Mouse (Mus musculus) thymus, adult 2 months (tissue): ENCODE measurements at regions not wholly inside any gene's neighbourhood (a gene's known extent, or its start where the extent isn't known, plus 50 kb on each side); places are given as distances from the start of the nearest gene placed in this dataset.

Experiments
- DNase-seq: peaks from one replicate; pipeline ENCODE4 v3.0.0; 2021
- H3K27ac ChIP-seq: fragments of 200-500 bp; 2 replicates; pipeline ENCODE4 v1.5.1; 2012; ENCODE audit warnings: low read length, control low read depth; ENCODE audit not compliant: control insufficient read depth, insufficient read depth
- H3K27me3 ChIP-seq: fragments of 200-500 bp; 2 replicates; pipeline ENCODE4 v1.6.1; 2012; ENCODE audit warnings: mild to moderate bottlenecking, low read length, moderate library complexity, mixed read lengths; ENCODE audit not compliant: control insufficient read depth, insufficient read depth
- H3K36me3 ChIP-seq: fragments of 200-500 bp; 2 replicates; pipeline ENCODE4 v1.6.1; 2012; ENCODE audit warnings: mild to moderate bottlenecking, low read length, moderate library complexity; ENCODE audit not compliant: control insufficient read depth, insufficient read depth
- H3K4me1 ChIP-seq: fragments of 200-500 bp; replicated peaks from 2 replicates; pipeline ENCODE4 v1.6.1; 2012; ENCODE audit warnings: low read length; ENCODE audit not compliant: control insufficient read depth, insufficient read depth
- H3K4me3 ChIP-seq: fragments of 200-500 bp; 2 replicates; pipeline ENCODE4 v1.5.1; 2012; ENCODE audit warnings: mild to moderate bottlenecking, low read length, control low read depth, moderate library complexity; ENCODE audit not compliant: control insufficient read depth, insufficient read depth
- CTCF ChIP-seq: fragments of 200-500 bp; IDR thresholded peaks from 2 replicates; pipeline ENCODE4 v1.5.1; 2012; ENCODE audit warnings: mild to moderate bottlenecking, control low read depth, low read length, moderate library complexity, borderline replicate concordance; ENCODE audit not compliant: control insufficient read depth, poor library complexity, insufficient read depth; ENCODE audit errors: extremely low read depth
- POLR2A ChIP-seq: fragments of 200-500 bp; IDR thresholded peaks from 2 replicates; pipeline ENCODE4 v1.6.1; 2012; ENCODE audit warnings: mild to moderate bottlenecking, low read length, control low read depth, moderate library complexity; ENCODE audit not compliant: control insufficient read depth, poor library complexity, insufficient read depth; ENCODE audit errors: extremely low read depth
- WGBS: fragments of 180-500 bp; shearing (Covaris S2); methylation state at CpG from one replicate; pipeline ENCODE4 v1.1.7; 2018; 5-methylcytosine and 5-hydroxymethylcytosine counted together

DNA sequence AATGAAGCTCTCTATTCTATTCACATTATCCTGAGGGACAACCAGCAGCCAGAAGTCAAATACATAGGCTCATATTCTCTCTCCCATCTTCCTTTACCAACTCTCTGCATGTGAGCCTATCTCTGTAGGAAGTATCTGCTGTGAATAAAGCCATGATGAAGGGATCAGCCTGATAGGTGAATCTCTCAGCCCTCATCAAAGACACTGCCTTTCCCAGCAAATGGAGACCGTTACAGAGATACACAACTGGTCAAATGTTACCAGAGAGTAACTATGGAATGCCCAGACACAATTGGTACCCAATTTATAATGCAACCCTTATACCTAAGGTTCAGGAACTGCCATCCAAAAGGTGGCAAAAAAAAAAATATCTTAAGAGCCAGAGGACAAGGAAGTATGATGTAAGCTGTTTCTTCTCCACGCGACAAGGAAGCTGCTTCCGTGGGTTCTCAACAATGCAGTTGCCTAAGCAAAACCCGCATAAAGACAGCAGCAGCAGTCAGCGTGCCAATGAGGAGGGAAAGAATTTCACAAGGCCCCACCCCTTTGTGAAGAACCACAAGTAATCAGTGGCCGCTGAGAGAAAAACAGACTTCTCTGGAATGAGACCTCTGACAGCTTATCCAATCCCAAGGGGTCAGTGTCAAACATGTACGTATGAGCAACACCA lies 248.9 kb downstream of the Dhx15 start:
- 42% methylated on average over 8 of the region's 8 CpGs for WGBS
- H3K36me3 ChIP-seq, result no peaks in the 10 kb centered on the region
- H3K4me1 ChIP-seq, result no peaks in the 10 kb centered on the region
- no peaks in the 10 kb centered on the region for H3K27me3 ChIP-seq
- TF ChIP-seq CTCF (no peak), POLR2A (no peak)
- DNase-seq, result no peak
- no peak overlapping the region for H3K27ac ChIP-seq
- H3K4me3 ChIP-seq, result no peak overlapping the region

GRCm38 (mm10) chr5:51938845-51939244 lies 251.5 kb downstream of the Dhx15 start:
- TF ChIP-seq POLR2A (no peak), CTCF (no peak)
- whole genome bisulfite sequencing, result 95% methylated on average over 6 of the region's 6 CpGs
- Histone ChIP-seq H3K4me1 (no peaks in the 10 kb centered on the region), H3K27me3 (no peaks in the 10 kb centered on the region), H3K27ac (no peak overlapping the region), H3K36me3 (no peaks in the 10 kb centered on the region), H3K4me3 (no peak overlapping the region)
- no peak for DNase-seq

DNA sequence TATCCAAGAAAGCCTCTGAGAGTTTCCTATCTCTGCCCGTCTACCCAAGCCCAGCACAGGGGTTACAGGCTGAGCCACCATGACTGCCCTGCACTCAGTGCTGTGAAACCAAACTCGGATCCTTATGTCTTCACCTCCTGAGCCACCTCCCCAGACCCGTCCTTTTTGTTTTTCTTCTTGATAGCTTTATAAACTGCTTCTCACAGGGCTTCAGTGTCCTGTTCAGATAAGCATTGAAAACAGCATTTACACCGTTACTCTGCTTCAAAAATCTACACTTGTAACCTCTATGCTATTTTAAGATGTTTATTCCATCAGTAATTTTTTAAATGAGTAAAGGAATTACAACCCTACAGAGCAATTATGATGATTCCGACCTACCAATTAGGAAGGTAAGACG lies 253.0 kb downstream of the Dhx15 start:
- no peaks in the 10 kb centered on the region for H3K4me1 ChIP-seq
- DNase-seq, result no peak
- WGBS, result 93% methylated on average over 6 of the region's 6 CpGs
- no peak for TF ChIP-seq CTCF
- H3K27ac ChIP-seq, result no peak overlapping the region
- H3K4me3 ChIP-seq, result no peak overlapping the region
- no peaks in the 10 kb centered on the region for H3K27me3 ChIP-seq
- H3K36me3 ChIP-seq, result no peaks in the 10 kb centered on the region

DNA sequence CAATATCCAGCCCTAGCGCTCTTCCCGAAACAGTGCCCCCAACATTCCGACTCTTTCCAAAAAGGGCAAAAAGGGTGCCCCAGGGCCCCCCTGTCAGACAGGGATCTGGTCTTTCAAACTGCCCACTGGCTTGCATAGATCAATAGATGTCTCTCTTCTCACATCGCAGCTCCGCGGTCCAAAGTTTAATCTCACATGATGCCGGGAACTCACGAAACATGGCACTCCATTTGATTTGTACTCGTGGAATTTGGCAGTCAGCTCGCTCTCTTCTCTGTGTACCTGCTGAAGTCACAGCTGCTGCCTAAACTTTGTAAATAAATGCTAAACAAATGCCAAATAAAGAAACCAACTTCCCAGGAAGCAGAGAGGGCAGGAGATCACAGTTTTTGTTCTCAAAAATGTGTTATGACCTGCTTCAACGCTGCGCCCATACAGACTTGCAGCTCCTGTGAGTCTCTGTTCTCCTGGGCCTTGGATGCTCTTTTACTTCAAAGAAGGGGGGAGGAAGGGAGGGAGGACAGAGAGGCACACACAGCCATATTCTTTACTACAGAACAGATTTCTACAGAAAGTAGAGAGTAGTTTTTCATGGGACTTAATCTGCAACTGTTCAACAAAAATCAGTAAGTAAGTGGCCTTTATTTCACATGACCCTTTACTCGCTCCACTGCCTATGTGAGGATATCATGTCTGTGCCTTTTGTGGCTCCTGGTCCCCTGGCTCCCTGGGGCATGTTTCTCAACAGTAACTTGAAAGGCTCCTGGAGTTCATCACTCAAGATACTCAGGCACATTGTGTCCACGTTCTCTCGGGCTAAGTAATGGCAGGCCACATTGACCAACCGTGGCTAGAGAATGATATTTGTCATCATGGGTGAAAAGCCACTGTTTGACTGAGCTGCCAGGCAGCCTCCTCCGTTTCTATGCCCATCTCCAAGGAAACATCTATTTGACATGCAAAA lies 254.6 kb downstream of the Dhx15 start:
- DNase-seq, result no peak
- Histone ChIP-seq H3K27ac (no peak overlapping the region), H3K4me3 (no peak overlapping the region), H3K4me1 (no peaks in the 10 kb centered on the region), H3K36me3 (no peaks in the 10 kb centered on the region), H3K27me3 (no peaks in the 10 kb centered on the region)
- WGBS, result 96% methylated on average over 17 of the region's 17 CpGs
- no peak for TF ChIP-seq CTCF
- no peak for TF ChIP-seq POLR2A

- H3K27ac ChIP-seq, result no peak overlapping the region
- no peak for DNase-seq
- 89% methylated on average over 4 of the region's 4 CpGs for WGBS
- no peaks in the 10 kb centered on the region for H3K4me1 ChIP-seq
- no peaks in the 10 kb centered on the region for H3K27me3 ChIP-seq
- H3K36me3 ChIP-seq, result no peaks in the 10 kb centered on the region
- TF ChIP-seq POLR2A (no peak), CTCF (no peak)
- no peak overlapping the region for H3K4me3 ChIP-seq
Measured at GRCm38 (mm10) chr5:51934910-51935309, 255.4 kb downstream of the Dhx15 start.

DNA sequence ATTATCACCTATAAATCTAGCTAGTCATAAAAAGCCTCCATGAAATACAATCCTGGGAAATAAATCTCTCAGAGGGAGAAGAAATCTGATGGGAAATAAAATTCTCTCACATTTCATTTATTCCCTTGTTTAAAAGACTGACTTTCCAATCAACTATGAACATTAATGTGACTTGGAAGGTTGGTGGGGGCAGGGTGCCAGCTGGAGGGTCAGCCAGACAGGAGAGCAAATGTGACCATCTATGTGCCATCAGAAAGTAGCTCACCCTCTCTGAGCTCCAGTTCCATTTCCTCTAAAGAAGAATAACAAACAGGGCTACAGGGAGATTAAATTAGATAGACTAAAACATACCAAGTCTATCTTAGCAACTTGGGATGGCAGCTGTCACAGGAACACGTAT lies 257.0 kb downstream of the Dhx15 start:
- H3K27me3 ChIP-seq, result no peaks in the 10 kb centered on the region
- H3K36me3 ChIP-seq, result no peaks in the 10 kb centered on the region
- H3K4me1 ChIP-seq, result no peaks in the 10 kb centered on the region
- WGBS, result 96% methylated on average over 1 of the region's 1 CpGs
- no peak overlapping the region for H3K27ac ChIP-seq
- DNase-seq, result no peak
- TF ChIP-seq CTCF (no peak), POLR2A (no peak)
- no peak overlapping the region for H3K4me3 ChIP-seq
